Mouse (Mus musculus): ENCODE measurements around the gene Mageb1. TPM values are rescaled to one million over a fixed set of nuclear protein-coding genes. Genes with fewer than 3 reads are reported as not detected.
"Not testable (repeated sequence)": the region's sequence is repeated elsewhere in the genome, so short reads cannot be mapped to it uniquely, and the experiment has no call there.

Gene Mageb1
- not detected in 2 replicates for polyA plus RNA-seq (2014; fragmentation: Nextera tagmentation; extraction: Ambion mirVana)

- H3K4me1 ChIP-seq (ENCODE audit: control insufficient read depth, insufficient read depth, low read length); H3K4me2 ChIP-seq (ENCODE audit: low read depth); H3K36me3 ChIP-seq (ENCODE audit: control insufficient read depth, insufficient read depth, low read length); H3K27me3 ChIP-seq (ENCODE audit: control insufficient read depth, insufficient read depth, low read length); DNase-seq (ENCODE audit: low spot score); ATAC-seq (ENCODE audit: insufficient read depth, low FRiP score, low TSS enrichment); H3K4me3 ChIP-seq (ENCODE audit: low read depth, low read length); H3K27ac ChIP-seq (ENCODE audit: low read depth, low read length); H3K9me3 ChIP-seq (ENCODE audit: control insufficient read depth, low read length); H3K9ac ChIP-seq (ENCODE audit: low read length): not testable (repeated sequence)
- WGBS: 30% methylated on average over 1 of the region's 1 CpGs
Observed at GRCm38 (mm10) chrX:92016233-92016632, at the start of gene Mageb1. Gene Mageb1 (minus strand): TSS chrX:92016333.

Other genes with a start within 250 kb of the Mageb1 start
- not detected in 2 replicates for gene Mageb5, start 233.3 kb downstream of the Mageb1 start, polyA plus RNA-seq (2014; fragmentation: Nextera tagmentation; extraction: Ambion mirVana)

All from neural tube, embryonic 11.5 days (tissue).